Mouse (Mus musculus): ENCODE measurements around the gene Zfp628.

Gene Zfp628

DNA sequence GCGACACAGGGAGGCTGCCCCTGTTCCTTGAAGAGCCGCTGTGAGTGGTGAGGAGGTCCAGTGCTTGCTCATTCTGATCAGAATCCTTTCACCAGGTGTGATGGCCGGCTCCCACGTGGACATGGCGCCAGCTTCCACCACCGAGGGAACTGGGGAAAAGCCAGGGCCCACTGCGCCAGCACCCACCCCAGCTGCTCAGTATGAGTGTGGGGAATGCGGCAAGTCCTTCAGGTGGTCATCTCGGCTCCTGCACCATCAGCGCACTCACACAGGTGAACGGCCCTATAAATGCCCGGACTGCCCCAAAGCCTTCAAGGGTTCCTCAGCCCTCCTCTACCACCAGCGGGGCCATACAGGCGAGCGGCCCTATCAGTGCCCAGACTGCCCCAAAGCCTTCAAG, 3.7 kb downstream of the Zfp628 start:
- DNase-seq (ENCODE audit: low read depth, low spot score): no peak

DNA sequence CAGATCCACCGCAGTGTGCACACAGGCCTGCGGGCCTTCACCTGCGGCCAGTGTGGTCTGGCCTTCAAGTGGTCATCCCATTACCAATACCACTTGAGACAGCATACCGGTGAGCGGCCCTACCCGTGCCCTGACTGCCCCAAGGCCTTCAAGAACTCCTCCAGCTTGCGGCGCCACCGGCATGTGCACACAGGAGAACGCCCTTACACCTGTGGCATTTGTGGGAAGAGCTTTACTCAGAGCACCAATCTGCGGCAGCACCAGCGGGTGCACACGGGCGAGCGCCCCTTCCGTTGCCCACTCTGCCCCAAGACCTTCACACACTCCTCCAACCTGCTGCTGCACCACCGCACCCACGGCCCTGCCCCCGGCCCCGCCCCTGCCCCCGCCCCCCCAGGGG, 4.1 kb downstream of the Zfp628 start:
- no peak for DNase-seq (ENCODE audit: low read depth, low spot score)

DNA sequence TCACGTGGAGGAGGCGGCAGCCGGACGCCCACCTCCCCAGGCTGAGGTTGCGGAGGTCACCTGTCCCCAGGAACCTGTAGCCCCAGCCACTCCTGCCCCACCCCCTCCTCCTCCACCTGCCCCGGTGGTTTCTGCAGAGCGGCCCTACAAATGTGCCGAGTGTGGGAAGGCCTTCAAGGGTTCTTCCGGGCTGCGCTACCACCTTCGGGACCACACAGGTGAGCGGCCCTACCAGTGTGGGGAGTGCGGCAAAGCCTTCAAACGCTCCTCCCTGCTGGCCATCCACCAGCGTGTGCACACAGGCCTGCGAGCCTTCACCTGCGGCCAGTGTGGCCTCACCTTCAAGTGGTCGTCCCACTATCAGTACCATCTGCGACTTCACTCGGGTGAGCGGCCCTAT, 5.0 kb downstream of the Zfp628 start:
- DNase-seq (ENCODE audit: low read depth, low spot score): no peak

DNA sequence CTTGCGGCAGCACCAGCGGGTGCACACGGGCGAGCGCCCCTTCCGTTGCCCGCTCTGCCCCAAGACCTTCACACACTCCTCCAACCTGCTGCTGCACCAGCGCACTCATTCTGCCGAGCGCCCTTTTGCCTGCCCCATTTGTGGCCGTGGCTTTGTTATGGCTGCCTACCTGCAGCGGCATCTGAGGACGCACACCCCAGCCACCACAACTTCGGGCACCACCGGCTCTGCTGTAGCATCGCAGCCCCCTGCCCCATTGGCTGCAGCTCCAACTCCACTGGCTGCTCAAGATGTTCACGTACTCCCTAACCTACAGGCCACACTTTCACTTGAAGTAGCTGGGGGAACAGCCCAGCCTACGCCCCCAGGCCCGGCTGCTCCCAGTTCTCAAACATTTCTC, 5.5 kb downstream of the Zfp628 start:
- no peak for DNase-seq (ENCODE audit: low read depth, low spot score)

DNA sequence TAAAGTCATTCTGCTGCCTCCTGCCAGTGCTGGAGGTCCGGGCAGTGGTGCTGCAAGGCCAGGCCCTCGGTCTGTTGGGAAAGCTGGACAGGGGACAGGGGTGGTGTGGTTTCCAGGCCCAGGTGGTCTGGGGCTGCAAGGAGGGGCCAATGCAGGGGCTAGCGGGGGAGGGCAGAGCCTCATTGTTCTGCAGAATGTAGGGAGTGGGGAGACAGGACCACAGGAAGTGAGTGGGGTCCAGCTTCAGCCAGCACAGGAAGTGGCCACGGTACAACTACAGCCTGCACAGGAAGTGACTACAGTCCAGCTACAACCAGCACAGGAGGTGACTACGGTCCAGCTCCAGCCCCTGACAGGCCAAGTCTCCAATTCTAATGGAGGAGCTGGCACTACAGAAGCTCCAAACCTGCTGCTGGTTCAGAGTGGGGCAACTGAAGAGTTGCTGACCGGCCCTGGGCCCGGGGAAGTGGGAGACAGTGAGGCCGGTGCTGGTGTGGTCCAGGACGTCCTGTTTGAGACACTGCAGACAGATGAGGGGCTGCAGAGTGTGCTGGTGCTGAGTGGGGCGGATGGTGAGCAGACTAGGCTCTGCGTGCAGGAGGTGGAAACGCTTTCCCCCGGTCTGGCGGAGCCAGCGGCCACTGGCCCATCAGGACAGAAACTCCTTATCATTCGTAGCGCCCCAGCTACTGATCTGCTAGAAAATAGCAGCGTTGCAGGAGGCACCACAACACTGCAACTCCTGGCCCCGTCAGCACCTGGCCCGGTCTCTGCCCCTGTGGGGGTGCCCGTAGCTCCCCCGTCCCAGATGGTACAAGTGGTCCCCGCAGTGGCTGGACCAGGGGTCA, 6.2 kb downstream of the Zfp628 start:
- DNase-seq (ENCODE audit: low read depth, low spot score): no peak

DNA sequence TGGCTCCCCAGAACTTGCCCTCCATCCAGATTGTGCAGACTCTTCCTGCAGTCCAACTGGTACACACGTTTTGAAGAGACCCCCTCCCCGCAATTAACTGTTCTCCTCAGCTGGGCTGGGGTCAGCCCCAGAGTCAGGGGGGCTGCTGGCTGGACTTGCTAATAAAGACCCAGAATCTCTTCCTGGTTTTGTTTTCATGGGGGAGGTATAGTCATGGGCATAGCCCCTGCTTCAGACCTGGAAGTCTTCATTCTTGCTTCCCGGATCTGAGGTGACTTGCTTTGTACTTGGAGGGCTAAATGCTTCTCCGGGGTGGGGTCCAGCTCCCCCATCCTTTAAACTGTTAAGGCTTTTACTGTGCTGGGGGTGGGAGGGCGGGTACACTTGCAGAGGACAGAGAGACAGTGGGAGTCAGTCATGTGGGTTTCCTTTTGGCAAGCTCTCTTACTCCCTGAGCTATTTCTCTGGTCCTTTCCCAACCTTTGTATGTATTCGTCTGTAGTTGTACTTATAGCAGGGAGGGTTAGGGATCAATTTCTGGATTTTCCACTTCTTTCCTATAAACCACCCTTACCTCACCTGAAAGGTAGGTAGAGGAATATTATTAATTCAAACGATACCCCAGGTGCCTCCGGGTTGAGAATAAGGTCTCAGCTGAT, 6.9 kb downstream of the Zfp628 start, which contains the start of gene Nat14:
Gene Nat14 (plus strand): TSS at position 205 of the 659 bp plus-strand sequence.
- DNase-seq (ENCODE audit: low read depth, low spot score): no peak

DNA sequence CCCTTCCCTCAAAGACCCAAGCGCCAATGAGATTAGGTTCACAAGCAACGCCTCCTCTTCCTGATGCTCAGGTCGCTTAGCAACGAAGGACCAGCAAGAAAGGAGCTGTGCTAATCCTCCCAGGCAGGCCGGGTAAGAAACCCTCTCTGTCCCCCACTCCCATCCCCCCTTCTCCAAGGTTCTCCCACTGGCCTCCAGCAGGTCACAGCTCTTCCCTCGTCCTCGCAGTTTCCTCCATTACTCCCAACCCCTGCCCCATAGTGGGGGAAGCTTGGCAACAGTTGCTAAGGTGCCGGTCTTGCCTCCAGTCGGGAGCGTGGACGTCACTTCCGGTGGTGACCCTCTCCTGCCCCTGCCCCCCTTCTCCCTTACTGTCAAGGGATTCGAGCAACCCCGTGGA, 7.5 kb downstream of the Zfp628 start:
- DNase-seq (ENCODE audit: low read depth, low spot score): peak; percentile 79

DNA sequence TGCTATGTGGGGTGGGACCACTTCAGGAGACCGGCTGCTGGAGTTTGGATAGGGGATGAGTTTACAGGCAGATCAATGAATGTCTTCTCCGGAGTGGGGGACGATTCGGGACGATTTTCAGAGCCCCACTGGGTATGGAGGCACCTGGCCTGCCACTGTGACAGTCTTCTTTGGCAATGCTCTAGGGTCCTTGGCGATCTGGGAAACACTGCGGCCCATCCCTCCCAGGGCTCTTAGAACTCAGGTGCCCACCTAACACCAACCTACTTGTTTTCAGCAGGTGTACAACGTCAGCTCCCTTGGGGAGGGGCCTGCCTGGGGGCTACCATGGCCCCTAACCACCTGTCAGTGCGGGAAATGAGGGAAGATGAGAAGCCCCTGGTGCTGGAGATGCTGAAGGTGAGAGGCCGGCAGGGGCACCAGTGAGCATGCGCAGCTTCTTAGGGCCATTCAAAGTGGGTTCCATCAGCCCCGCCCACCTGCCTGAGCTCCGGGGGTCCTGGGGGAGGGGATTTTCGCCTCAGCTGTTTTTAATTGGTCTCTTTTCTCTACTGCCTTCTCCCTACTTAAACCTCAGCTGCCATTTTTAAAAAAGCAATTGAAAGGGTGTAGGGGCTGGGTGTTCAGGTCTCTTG, 8.0 kb downstream of the Zfp628 start:
- no peak for DNase-seq (ENCODE audit: low read depth, low spot score)

DNA sequence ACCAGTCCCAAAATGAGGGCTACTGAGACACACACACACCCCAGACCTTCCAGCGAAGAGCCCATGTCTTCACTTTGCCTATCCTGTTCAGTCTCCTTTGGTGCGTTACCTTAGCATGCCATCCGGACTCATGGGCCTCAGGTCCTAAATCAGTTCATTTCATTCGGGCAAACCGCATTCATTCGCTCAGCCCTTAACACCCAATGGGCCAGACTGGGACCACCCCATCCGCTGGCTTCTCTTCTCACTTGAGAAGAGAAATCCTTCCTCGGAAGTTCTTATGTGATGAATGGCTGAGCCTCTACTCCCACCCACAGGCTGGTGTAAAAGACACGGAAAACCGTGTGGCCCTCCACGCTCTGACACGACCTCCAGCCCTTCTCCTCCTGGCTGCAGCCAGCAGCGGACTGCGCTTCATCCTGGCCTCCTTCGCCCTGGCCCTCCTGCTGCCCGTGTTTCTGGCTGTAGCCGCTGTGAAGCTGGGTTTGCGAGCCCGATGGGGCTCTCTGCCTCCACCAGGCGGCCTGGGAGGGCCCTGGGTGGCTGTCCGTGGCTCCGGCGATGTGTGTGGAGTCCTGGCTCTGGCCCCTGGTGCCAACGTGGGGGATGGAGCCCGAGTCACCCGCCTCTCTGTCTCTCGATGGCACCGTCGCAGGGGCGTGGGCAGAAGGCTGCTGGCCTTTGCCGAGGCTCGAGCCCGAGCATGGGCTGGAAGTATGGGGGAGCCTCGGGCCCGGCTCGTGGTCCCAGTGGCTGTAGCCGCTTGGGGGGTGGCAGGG, 8.8 kb downstream of the Zfp628 start:
- no peak for DNase-seq (ENCODE audit: low read depth, low spot score)

DNA sequence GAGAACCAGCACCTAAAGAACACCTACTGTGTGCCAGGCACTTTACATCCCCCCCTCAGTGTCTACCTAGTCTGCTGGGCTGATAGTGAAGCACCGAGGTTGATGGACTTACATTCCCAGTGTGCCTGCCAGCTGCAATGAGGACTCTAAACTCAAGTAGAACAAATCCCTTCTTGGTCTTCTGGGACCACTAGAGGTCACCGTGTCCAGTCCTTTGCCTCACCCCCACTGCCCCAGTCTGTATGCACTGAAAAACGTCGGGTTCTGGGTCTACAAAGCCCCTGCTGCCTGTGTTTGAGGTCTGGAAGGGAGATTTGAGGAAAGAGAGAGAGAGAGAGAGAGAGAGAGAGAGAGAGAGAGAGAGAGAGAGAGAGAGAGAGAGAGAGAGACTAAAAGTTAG, 9.5 kb downstream of the Zfp628 start:
- no peak for DNase-seq (ENCODE audit: low read depth, low spot score)

DNA sequence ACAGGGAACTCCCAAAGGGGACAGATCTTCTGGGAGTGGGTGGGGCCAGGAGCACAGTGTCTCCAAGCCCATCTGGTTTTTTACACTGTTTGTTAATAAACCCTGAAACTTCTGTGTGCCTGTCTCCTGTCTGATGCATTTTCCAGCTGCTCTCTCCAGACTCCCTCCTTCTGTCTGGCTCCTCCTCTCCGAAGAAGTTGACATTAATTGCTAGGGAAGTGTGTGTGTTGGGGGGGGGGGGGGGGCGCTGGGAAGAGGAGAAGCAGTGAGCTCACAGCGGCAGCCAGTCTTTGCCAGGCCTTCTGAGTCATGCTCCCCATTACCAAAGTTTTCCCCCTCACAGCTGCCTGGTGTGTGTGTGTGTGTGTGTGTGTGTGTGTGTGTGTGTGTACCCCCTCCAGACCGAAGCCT, 9.9 kb downstream of the Zfp628 start:
- DNase-seq (ENCODE audit: low read depth, low spot score): no peak

DNA sequence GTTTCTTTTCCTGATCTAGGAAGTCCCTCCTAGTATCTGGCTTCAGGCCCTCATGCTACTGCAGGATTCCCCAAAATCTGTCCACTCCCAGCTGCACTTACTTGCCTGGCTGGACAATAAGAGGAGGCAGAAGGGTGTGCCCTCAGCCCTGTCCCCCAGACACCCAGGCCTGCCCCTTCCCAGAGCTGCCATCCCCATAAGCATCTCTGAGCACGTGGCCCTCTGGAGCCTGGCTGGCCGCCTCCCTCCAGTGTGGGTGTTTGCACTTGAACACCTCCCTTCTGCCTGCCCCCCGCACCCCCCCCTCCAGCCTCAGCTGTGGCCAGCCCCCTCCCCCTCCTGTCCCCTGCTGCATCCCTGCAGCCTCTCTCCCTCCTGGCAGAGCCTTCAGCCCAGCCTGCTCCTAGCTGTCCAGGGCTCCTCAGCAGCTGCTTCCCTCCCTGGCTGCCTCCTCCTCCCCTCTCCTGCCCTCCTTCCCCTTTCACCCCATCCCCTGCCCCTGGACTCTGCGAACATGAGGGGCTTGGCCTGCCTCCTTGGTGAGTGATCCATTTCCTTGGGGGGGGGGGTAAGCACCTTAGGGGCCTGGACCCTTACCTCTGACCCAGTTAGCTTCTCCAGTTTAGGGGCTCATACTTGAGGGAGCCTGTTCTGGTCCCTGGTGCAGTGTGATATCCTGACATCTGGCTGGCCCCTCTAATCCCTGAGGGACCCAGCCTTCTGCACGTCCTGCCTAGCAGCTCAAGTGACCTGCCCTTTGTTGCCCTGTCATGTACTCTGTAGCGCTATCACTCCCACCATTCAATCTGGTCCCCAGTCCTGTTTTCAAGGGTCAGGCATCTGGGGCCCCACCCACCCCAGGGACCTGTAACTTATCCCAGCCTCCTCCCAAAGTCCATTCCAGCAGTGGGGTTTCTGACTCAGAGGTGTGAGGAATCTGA, 10.7 kb downstream of the Zfp628 start, which contains the start of gene Ssc5d:
Gene Ssc5d (plus strand): TSS at position 345 of the 941 bp plus-strand sequence.
- no peak for DNase-seq (ENCODE audit: low read depth, low spot score)

DNA sequence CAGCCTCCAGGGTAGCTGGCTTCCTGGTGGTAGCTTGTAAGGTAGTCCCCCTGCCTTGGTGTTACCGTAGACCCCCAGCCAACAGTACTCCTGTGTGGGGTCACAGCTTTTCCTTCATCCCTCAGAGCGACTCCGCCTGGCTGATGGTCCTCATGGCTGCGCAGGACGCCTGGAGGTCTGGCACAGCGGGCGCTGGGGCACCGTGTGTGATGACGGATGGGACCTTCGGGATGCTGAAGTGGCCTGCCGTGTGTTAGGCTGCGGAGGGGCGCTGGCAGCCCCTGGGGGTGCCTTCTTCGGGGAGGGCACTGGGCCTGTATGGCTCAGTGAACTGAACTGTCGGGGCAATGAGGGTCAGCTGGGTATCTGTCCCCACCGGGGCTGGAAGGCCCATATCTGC, 11.8 kb downstream of the Zfp628 start:
- no peak for DNase-seq (ENCODE audit: low read depth, low spot score)

DNA sequence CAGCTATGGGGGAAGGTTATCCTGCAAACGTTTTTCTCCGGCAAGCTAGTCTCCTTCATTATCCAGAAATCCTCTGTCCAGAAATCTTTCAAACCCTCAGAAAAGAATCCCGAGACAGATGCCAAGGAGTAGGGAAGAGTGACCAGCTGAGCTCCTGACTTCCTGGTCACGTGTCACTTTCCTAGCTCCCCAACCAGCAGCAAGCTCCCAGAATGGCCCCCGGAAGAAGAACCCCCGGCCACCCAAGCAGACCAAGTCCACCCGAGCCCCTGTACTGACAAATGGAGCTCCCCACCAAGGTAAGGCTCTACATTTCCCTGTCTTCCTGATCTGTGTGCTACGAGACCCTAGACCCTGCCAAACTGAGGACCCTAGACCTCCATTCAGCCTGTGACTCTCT, 12.7 kb downstream of the Zfp628 start:
- DNase-seq (ENCODE audit: low read depth, low spot score): no peak

DNA sequence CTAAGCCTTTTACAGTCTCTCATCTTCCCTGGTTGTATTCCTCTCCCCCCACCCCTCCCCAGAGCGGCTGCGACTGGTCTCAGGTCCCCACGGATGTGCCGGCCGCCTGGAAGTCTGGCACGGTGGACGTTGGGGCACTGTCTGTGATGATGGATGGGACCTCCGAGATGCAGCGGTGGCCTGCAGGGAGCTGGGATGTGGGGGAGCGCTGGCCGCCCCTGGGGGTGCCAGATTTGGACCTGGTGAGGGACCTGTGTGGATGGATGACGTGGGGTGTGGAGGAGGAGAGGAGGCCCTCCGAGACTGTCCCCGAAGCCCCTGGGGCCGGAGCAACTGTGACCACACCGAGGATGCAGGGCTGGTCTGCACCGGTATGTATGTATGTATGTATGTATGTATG, 13.3 kb downstream of the Zfp628 start:
- DNase-seq (ENCODE audit: low read depth, low spot score): no peak

DNA sequence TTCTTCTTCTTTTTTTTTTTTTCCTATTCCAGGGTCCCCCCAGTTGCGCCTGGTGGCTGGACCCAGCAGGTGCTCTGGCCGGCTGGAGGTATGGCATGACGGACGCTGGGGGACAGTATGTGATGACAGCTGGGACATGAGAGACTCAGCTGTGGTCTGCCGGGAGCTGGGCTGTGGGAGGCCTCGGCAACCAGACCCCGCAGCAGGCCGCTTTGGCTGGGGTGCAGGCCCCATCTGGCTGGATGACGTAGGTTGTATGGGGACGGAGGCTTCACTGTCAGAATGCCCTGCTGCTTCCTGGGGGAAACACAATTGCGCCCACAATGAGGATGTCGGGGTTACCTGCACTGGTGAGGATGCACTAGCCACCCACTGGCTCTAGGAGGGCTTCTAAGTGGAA, 18.1 kb downstream of the Zfp628 start:
- DNase-seq (ENCODE audit: low read depth, low spot score): no peak

DNA sequence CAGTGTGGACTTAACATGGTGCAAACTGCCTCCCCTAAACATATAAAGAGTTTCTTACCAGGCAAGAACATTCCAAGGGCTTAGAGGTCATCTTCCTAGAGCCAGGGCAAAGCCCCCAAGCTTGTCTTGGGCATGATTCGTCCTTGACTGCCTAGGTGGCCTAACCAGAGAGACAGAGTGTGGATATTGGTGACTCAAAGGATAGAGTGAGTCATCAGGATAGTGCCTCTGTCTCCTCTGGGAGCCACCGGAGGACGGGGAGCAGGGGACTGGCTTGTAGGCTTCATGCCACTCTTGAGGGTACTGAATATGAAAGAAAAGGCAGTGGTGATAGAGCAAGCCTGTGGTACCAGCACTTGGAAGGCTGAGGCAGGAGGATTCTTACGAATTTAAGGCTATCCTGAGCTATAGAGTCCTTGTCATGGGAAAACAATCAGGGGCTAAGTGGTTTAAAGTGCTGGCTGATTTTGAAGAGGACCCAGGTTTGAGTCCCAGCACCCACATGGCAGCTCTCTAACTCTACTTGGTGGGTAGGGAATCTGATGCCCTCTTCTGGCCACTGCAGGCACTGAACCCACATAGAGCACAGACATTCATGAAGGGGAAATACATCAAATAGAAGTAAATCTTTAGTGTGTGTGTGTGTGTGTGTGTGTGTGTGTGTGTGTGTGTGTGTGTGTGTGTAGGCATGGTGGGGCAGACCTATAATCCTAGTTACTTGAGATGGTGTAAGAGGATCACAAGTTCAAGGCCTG, 19.3 kb downstream of the Zfp628 start:
- no peak for DNase-seq (ENCODE audit: low read depth, low spot score)

DNA sequence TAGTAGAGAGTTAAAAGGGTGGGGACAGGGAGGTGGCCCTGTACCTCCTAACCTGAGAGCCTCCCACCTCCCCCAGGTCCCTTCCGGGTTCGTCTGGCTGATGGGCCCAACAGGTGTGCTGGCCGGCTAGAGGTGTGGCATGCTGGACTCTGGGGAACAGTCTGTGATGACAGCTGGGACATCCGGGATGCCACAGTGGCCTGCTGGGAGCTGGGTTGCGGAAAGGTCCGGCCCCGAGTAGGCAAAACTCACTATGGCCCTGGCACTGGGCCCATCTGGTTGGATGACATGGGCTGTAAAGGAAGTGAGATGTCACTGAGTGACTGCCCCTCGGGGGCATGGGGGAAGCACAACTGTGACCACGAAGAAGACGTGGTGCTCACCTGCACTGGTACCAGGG, 21.8 kb downstream of the Zfp628 start:
- no peak for DNase-seq (ENCODE audit: low read depth, low spot score)

DNA sequence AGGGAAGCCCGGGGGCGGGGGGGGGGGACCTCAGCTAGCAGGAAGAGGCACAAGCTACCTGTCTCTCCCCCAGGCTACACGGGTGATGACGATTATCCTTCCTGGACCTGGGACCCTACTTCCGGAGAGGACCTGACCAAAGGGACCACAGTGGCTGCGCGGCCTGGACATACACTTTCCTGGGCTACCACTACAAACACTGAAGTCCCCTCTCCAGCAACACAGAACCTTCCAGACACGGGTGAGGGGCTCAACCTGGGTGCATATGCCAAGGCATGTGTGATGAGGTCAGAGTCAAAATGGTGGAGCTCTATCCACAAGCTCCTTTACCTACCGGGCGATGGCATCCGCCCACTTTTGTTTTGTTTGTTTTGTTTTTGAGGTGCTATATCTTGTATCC, 22.4 kb downstream of the Zfp628 start:
- no peak for DNase-seq (ENCODE audit: low read depth, low spot score)

DNA sequence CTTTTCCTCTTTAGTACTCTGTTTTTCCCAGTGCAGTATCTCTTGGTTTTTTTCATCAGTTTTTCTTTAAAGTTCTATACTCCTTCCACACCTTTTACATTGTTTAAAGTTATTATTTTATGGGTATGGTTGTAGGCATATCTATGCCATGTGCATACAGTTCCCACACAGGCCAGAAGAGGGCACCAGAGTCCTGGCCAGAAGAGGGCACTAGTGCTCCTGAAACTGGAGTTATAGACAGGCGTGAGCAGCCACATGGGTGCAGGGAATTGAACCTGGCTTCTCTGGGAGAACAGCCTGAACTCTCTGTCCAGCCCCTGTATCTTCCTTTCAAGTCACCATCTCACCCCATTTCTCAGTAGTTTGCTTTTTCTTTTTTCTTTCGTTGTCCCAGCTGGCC, 23.4 kb downstream of the Zfp628 start:
- DNase-seq (ENCODE audit: low read depth, low spot score): no peak
